Mouse (Mus musculus) G1E (cell line): ENCODE measurements around the gene Clec16a. TPM values are rescaled to one million over a fixed set of nuclear protein-coding genes. Genes with fewer than 3 reads are reported as not detected.

Experiments
- ATAC-seq: 2 replicates; pipeline ENCODE4 v1.8.0; 2016; ENCODE audit warnings: mild to moderate bottlenecking; ENCODE audit not compliant: insufficient number of reproducible peaks, poor library complexity, low FRiP score, severe bottlenecking; ENCODE audit errors: extremely low read depth
- DNase-seq: peaks from one replicate; pipeline ENCODE4 v3.0.0; 2012; ENCODE audit warnings: low spot score
- H3K27me3 ChIP-seq: 2 replicates; pipeline ENCODE4 v1.6.1; 2012; ENCODE audit warnings: mild to moderate bottlenecking, low read length, inconsistent platforms; ENCODE audit not compliant: insufficient read depth
- H3K36me3 ChIP-seq: replicated peaks from 2 replicates; pipeline ENCODE3; 2012; ENCODE audit warnings: mild to moderate bottlenecking, inconsistent platforms
- H3K4me1 ChIP-seq: 2 replicates; pipeline ENCODE4 v1.6.1; 2012; ENCODE audit warnings: low read depth, low read length, inconsistent platforms, mixed read lengths; ENCODE audit not compliant: insufficient read depth
- H3K4me3 ChIP-seq: 2 replicates; pipeline ENCODE4 v1.5.1; 2012; ENCODE audit warnings: low read depth, mild to moderate bottlenecking, inconsistent platforms, low read length, moderate library complexity, mixed read lengths
- H3K9me3 ChIP-seq: replicated peaks from 2 replicates; pipeline ENCODE4 v1.6.1; 2012; ENCODE audit warnings: inconsistent platforms
- CTCF ChIP-seq: IDR thresholded peaks from 2 replicates; pipeline ENCODE4 v1.5.1; 2012; ENCODE audit warnings: low read depth, low read length, inconsistent platforms, mixed read lengths
- GATA1 ChIP-seq: IDR thresholded peaks from 2 replicates; pipeline ENCODE4 v1.6.1; 2012; ENCODE audit warnings: borderline replicate concordance, low read length, inconsistent platforms, mixed read lengths
- GATA2 ChIP-seq: IDR thresholded peaks from 2 replicates; pipeline ENCODE4 v1.6.1; 2012; ENCODE audit warnings: low read depth, low read length, inconsistent platforms, borderline replicate concordance
- POLR2AphosphoS5 ChIP-seq: IDR thresholded peaks from 2 replicates; pipeline ENCODE4 v1.6.1; 2012; ENCODE audit warnings: low read depth, low read length, inconsistent platforms; ENCODE audit not compliant: insufficient replicate concordance
- TAL1 ChIP-seq: conservative IDR thresholded peaks from 2 replicates; pipeline ENCODE4 v1.6.1; 2012; ENCODE audit warnings: low read depth, low read length, inconsistent platforms, mixed read lengths
- polyA plus RNA-seq: library from polyadenylated mRNA; stranded (reverse); fragments of >175 nt; gene quantifications from 2 replicates; pipeline ENCODE4 v1.2.3, GENCODE M21; 2012
- total RNA-seq, 2 experiments: library from RNA; stranded (forward) in 1 of 2; stranded (reverse) in 1 of 2; fragments of 200-1000 nt in 1 of 2; fragments of >200 nt in 1 of 2; fragmentation: Nextera tagmentation in 1 of 2; gene quantifications; 2 replicates each; pipeline ENCODE4 v1.2.3; 2014 to 2017

The Clec16a gene
- total and polyA plus RNA-seq, 3 experiments = 12.6 to 47.9 (median 18.1) TPM

DNA sequence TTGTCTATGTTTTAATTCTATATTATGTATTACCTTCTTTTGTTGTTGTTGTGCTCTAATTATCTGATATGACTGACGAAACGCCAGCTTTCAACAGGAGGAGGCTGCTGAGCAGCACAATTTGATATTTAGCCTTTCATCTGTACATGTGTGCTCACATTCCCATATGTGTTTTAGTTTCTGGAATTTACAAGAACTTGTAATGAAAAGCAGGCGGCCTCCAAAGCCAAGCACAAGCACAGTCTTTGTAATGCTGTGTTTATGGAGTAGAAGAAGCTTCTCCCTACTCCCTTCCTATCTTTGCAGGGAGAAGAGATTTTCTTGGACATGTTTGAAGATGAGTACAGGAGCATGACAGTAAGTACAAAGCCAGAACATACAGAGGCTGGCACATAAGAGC lies 89.8 kb downstream of the Clec16a start:
- Histone ChIP-seq H3K27me3 (no peaks in the 10 kb centered on the region), H3K36me3 (peaks cover 48% of the 10 kb centered on the region), H3K9me3 (no peaks in the 10 kb centered on the region), H3K4me1 (peaks cover 58% of the 10 kb centered on the region), H3K4me3 (no peak overlapping the region)
- TF ChIP-seq CTCF (no peak), TAL1 (no peak), POLR2AphosphoS5 (no peak), GATA2 (no peak), GATA1 (no peak)
- DNase-seq = no peak
- ATAC-seq = no peak

DNA sequence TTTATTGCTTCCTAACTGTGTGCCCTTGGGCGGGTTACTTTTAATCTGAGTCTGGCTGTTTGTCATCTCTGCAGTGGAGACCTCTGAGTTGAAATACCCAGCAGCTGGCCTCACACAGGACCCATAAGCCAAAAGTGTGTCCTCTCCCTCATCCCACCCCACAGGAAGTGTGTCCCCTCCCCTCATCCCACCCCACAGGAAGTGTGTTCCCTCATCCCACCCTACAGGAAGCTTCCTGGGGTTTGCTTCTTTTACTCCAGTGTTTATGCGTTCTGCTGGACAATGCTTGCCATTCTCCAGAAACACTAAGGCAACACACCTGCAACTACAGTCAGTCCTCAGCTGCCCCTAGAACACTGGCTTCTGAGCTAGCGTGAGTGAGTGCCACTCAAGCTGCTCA lies 92.8 kb downstream of the Clec16a start:
- no peak for TF ChIP-seq GATA2
- TF ChIP-seq CTCF = no peak
- no peak for TF ChIP-seq TAL1
- TF ChIP-seq POLR2AphosphoS5 = no peak
- no peak for TF ChIP-seq GATA1
- H3K4me1 ChIP-seq = peaks cover 76% of the 10 kb centered on the region
- no peaks in the 10 kb centered on the region for H3K9me3 ChIP-seq
- no peak for DNase-seq
- no peak overlapping the region for H3K4me3 ChIP-seq
- H3K36me3 ChIP-seq = peaks cover 47% of the 10 kb centered on the region
- H3K27me3 ChIP-seq = no peaks in the 10 kb centered on the region
- no peak for ATAC-seq

DNA sequence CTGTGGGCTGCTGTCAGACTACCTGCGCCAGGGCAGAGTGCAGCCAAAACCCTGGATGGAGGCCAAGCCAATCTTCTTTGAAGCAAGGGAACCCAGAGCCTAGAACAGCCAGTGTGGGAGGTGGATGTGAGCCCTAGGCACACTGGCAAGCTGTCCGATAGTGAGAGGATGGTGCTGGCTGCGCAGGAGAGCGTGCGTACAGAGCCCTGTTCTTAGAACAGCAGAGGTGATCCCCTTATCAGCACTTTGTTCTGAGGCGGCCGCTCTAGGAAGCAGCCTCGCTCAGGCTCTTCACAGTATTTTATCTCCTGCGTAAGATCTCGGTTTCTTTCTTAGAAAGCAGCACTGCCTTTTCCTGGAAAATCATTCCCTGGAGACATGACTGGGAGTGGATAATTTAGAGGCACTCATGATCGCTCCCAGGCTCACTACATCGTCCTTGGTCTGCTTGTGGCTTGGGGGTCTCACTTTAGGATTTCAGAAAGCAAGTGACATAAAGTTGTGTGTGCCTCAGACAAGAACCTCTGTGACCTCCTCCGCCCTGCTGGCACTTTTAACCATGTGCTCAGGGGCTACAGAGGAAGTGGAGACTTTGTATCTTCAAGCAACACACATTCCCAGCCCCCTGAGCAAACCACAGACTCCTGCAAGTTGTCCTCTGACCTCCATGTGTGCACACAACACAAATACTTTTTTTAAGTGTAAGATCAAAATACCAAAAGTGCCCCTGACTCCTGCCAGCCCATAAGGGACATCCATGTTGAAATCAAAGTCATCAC lies 94.2 kb downstream of the Clec16a start:
- Histone ChIP-seq H3K36me3 (peaks cover 43% of the 10 kb centered on the region), H3K27me3 (no peaks in the 10 kb centered on the region), H3K4me3 (peak overlapping the region; percentile 58; the same call in 1 of the 2 replicates), H3K9me3 (no peaks in the 10 kb centered on the region), H3K4me1 (peaks cover 84% of the 10 kb centered on the region)
- peak; percentile 86 for ATAC-seq
- DNase-seq = peak; percentile 55
- no peak for TF ChIP-seq GATA2
- no peak for TF ChIP-seq CTCF
- TF ChIP-seq TAL1 = peak; percentile 48

- ATAC-seq = peak; percentile 32; the same call in 1 of the 2 replicates
- no peaks in the 10 kb centered on the region for H3K9me3 ChIP-seq
- peaks cover 44% of the 10 kb centered on the region for H3K36me3 ChIP-seq
- H3K4me3 ChIP-seq = peak overlapping the region; percentile 38; the same call in 1 of the 2 replicates
- TF ChIP-seq POLR2AphosphoS5 (no peak), GATA1 (no peak), CTCF (peak; percentile 72; the same call in 1 of the 2 replicates), GATA2 (no peak), TAL1 (no peak)
- H3K27me3 ChIP-seq = no peaks in the 10 kb centered on the region
- H3K4me1 ChIP-seq = peaks cover 85% of the 10 kb centered on the region
- DNase-seq = peak; percentile 42
Observed at GRCm38 (mm10) chr16:10640041-10640440, 94.9 kb downstream of the Clec16a start.

DNA sequence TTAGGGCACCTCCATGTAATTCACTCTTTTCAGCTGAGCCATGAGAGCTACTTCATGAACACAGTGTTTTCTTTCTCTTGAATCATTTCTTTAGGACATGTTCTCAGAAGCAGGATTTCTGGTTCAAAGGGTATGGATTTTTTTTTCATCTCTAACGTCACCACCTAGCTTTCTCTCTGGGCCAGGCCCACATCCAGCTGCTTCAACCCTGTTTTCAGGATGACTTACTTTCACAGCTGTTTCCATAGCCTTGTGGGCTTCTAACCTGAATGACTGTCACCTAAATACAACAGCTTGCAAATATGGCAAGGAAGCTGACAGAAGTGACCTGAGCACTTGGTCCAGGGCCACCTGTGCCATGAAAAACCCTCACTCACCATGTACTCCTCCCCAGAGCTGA lies 96.0 kb downstream of the Clec16a start:
- Histone ChIP-seq H3K27me3 (no peaks in the 10 kb centered on the region), H3K4me3 (no peak overlapping the region), H3K4me1 (peaks cover 81% of the 10 kb centered on the region), H3K36me3 (peaks cover 43% of the 10 kb centered on the region), H3K9me3 (no peaks in the 10 kb centered on the region)
- TF ChIP-seq GATA2 = no peak
- no peak for TF ChIP-seq TAL1
- TF ChIP-seq POLR2AphosphoS5 = no peak
- TF ChIP-seq CTCF = no peak
- no peak for TF ChIP-seq GATA1
- ATAC-seq = no peak
- DNase-seq = no peak

GRCm38 (mm10) chr16:10642857-10643633 lies 97.9 kb downstream of the Clec16a start:
- peaks cover 66% of the 10 kb centered on the region for H3K4me1 ChIP-seq
- ATAC-seq = no peak
- TF ChIP-seq TAL1 (0 out of 2 replicates have a peak, but pooled peaks have one; percentile 22), POLR2AphosphoS5 (no peak), CTCF (no peak)
- peaks cover 35% of the 10 kb centered on the region for H3K36me3 ChIP-seq
- no peaks in the 10 kb centered on the region for H3K9me3 ChIP-seq
- H3K27me3 ChIP-seq = no peaks in the 10 kb centered on the region
- H3K4me3 ChIP-seq = no peak overlapping the region
- DNase-seq = no peak
